Mouse (Mus musculus) v-Abl transformed pro-B cells (cell line): ENCODE results near the gene Atp8a1.

Experiments
- in situ Hi-C, 2 experiments: fragments of 400-800 bp; cut with MboI; formaldehyde crosslinking; loops; one replicate each; pipeline ENCODE4 v1.15.1; 2025; ENCODE audit not compliant: unreplicated experiment in 2 of 2

Atp8a1 gene

DNA sequence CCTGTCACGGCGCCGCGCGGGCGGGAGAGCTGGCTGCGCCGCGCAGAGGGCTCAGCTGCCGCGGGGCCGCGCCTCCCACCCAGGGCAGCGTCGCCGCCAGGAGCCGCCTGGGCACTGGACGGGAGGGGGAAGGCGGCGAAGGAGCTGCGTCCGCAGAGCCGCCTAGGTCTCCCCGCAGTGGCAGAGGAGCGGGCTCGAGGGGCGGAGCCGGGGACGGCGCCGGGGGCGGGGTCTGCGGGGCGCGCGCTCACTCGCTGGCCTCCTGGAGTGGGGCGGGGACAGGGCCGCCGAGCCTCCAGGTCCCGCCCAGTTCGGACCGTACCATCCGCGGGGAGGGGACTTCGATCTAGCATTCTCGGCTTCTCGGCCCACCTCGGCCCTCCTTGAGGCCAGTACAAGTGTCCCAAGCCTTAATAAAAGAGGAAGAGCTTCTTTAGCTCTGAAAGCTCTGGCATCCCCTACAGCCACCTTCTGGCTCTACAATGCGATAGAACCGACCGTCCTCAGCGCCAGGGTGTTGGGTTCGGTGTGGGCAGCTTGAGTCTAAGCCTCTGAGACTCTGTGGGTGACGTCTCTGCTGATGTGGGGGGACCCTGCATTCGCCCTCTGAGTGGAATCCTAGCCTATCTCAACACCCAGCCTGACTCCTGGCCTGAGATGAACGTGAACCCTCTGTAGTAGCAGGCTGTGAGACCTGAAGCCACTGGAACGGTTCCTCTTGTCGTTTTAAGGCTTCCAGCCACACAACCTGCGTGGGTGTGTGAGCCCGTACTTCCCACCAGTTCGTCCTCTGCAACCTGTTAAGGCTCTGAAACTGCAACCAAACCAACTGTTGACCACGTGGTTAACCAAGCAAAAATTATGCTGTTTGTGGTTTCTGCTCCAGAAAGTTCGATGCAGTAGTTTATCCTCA lies at the start of gene Atp8a1:
Atp8a1 (minus strand) TSS at position 182 of the 913 bp plus-strand sequence.
- in situ Hi-C loops, result loop anchor here (5.0 to 25.0 kb wide), 3 partner anchors 90 to 1715 kb away; partner anchors contain the start of genes Tmem33 (in 2 of the 2) and Guf1 (in 1 of the 2)

DNA sequence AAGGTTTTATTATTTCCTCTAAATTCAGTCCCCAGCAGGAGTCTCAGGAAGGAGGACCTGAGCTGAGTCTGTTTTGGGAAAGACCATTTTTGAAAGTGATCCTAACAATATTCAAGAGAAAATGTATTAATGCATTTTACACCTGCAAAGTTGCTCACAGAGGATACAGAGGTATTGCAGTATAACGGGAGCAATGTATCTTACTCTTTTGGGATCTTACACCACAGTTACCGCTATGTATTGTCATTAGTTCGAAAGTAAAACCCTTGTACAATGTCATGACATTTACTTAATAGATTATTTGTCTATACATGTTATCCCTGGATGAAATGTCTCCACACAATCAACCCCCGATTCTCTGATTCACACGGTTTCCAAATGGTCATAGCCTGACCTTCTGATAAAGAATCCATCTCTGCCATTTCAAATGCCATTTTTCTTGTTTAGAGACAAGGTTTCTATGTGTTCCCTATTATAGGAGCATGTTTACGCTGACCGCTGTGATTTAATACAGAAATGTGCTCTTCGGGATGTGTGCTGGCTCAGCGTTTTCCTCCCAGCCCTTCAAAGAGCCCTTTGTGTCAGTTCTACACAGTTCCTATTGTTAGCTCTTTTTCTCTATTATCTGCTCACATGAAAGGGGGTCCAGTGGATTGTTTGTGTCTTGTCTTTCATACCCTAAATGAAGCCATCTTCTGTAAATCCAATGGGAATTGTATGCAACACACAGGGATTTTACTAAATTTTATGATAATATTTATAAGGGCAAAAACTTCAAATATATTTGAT lies 37.4 kb upstream of the Atp8a1 start:
- in situ Hi-C loops, result no loop called here

DNA sequence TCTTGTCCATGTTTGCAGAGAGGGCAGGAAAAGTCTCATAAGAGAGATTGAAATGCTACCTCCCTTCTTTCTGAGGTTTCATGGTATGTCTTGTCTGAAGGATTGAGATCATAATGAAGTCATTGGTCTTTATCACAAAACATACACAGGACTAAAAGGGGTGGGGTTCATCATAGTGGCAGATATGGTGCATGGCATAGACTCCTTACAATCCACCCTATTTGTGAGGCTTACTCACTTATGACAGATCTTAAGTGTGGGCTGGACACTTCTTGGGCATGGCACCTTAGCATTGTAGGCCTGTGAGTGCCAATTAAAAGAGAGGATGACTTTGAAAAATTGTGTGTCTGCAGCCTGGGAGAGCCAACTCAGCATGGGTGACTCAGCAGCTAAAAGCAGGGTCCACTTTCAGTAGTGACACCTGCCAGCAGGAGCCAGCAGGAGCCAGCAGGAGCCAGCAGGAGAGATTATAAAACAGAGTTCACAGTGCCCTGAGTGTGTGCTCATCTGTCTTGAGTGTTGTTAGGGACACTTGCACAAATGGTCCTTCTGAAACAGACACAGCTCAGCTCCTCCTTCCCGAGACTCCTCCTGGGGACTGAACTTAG lies 36.4 kb upstream of the Atp8a1 start:
- in situ Hi-C loops, result no loop called here

DNA sequence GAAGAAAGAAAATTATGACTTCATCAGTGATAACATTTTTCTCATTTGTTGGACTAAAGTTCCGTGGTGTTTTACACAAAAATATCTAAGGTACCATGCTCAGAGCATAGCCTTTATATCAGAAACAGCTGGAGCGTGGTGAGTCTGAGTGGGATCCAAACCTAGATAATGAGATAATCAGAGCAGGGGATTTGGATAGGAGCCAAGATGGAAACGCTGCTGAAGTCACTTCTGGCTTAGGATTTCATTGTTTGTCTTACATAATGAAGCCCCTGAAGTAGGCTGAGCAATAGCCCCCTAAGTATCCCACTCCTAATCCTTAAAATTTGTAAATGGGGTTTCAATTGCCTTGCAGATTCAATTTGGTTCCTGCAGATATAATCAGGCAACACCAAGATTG lies 24.2 kb upstream of the Atp8a1 start:
- in situ Hi-C loops, result no loop called here

DNA sequence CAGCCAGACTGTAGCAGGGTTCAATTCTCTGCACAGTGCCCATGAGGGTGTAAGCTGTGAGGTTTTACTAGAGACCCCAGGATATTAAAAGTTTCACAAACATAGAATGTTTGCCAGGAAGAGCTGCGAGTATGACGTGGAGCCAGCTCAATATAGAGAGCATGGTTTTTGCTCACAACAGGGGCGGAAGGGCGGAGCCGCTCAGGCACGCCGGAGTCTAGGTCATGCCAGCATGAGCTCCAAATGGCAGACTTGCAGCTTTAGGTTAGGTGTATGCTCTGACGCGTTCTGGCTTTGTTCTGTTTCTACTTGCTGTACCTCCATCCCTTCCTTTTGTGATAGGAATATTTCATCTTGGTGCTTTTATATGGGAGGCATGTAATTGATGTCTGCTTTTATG lies 19.0 kb upstream of the Atp8a1 start:
- in situ Hi-C loops, result no loop called here

DNA sequence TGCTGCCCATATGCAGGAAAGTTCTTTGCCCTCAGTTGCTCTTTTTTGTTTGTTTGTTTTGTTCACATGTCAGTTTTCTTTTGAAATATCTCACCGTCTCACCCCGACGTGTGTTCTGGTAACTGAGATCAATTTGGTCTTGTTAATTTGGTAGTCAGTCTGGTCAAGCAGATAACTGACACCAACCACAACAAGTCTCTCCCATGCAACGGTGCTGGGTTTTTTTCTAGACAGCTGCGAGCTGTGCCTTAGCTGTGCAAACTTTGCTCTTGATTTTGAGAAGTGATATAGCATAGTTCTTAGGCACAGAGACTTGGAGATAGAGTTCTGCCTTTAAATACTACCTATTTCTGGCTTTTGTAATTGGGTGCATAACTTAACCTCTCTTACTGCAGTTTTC lies 18.4 kb upstream of the Atp8a1 start:
- in situ Hi-C loops, result no loop called here

DNA sequence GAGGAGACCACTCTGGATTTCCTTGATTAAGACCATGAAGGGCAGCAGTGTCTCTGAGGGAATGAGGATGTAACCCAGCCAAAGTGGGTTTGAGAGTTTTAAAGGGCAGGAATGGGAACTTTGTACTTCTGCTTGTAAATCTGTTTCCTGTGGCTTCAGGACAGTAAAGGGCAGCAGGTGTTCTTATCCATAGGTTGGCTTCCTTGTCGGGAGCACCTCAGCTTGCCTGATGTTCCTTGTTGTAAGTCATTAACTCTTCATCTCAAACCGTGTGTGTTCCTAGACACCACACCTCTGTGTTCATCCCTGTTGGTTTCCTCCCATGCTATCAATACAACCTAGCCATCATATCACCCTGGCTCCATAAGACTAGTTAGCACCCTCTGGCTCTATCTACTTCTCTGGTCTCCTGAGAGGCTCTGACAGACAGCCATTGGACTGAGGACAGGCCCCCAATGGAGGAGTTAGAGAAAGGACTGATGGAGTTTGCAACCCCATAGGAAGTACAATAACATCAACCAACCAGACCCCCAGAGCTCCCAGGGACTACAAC lies 17.4 kb upstream of the Atp8a1 start:
- in situ Hi-C loops, result no loop called here

DNA sequence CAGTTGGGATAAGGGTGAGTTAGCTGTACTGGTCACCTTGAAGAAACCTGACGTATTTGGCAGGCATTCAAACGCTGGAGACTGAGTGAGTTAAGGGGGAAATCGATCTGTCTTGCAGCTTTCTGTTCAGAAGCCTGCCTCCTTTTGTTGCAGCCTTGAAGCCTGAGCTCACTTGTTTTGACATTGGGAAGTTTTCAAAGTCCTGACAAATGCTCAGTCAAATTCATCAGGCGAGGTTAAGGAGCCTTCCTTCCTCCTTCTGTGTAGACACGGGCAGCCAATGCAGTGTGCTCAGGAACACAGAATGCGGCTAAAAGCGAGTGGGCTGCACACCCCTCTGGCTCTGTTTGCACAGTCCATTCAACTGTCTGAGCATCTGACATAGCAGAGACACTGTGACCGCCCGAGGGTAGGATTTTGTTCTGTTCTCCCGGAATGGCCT lies 16.7 kb upstream of the Atp8a1 start:
- in situ Hi-C loops, result no loop called here

DNA sequence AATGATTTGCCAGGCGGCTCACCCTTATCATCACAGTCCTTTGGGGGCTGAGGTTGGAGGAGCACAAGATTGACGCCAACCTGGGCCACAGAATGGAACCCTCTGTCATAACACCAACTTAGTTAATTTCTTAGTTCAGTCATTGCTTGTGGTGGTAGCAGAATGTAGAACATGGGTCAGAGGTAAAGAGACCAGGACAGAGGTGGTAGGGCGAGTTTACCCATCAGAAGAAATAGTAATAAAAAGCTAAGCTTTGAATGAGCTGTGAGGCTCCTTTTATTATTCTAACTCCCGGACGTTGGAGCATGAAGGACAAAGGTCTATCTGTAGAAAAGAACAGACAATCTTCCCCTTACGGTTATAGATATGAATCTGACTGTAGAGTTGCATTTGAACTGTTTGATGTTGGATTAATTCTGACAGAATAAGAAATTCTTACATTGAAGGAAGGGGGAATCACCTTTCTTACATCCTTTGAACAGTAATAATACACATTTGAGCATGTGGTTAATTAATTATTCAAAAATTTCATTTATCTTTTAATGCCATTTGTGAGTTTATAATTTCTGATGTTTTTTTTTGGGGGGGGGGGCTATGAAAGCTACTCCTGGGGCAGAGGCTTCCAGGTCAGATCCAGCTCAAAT lies 7.9 kb upstream of the Atp8a1 start:
- in situ Hi-C loops, result no loop called here

DNA sequence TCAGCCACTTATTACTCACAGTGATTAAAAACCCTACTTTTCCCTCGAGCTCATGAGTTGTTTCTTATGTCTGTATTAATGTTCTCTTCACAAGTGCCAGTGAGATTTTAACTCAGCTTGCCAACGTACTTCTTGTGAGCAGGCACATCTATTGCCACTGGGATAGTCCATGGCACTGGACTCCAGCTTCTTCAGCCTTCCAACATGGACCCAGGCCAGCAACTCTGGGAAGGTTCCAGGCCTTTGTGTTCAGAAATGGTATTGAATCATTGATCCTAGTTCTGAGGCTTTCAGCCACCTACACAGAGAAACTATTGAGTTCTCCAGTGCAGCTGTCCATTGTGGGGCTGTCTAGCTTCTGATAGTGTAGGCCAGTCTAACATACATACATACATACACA lies 5.6 kb upstream of the Atp8a1 start:
- in situ Hi-C loops, result no loop called here

DNA sequence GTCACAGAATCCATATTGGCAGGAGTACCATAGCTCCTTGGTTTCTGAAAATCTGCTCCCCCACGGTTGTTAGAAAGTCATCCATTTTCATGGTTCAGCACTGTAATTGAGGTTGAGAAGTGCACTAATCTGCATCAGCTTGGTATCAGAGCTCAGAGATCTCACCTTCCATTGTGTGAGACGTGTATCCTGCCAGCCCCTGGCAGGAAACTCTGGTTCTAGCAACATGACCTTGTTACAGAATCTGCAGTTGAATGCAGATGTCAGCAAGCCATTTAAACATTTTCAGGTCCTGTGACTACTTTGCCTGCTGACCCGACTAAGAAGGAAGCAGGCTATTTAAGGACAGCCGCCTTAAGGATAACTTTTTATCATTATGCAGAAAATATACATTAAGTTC lies 2.2 kb upstream of the Atp8a1 start:
- in situ Hi-C loops, result loop anchor here (5.0 to 25.0 kb wide), 3 partner anchors 92 to 1713 kb away; partner anchors contain the start of genes Tmem33 (in 2 of the 2) and Guf1 (in 1 of the 2)

DNA sequence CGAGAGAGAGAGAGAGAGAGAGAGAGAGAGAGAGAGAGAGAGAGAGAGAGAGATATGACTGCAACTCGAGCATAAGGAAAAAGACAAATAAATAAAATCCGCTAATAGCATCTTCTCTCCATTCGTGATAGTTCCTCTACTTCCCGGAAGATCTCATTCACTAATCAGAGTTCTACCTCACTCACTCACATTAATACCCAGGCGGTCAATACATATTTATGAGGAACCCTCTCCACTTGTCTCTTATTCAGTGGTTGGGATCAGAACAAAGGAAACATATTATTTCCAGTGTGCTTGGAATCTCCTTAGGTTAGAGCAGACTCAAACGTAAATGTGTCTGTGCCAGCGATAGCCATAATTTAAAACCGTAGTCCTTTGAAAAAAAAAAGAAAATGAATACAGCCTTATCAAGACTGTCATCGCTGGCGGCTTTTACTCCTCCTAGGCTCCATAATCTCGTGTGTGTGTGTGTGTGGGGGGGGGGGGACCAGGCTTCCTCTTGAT lies 1.3 kb upstream of the Atp8a1 start:
- in situ Hi-C loops, result loop anchor here (5.0 to 25.0 kb wide), 3 partner anchors 91 to 1714 kb away; partner anchors contain the start of genes Tmem33 (in 2 of the 2) and Guf1 (in 1 of the 2)

DNA sequence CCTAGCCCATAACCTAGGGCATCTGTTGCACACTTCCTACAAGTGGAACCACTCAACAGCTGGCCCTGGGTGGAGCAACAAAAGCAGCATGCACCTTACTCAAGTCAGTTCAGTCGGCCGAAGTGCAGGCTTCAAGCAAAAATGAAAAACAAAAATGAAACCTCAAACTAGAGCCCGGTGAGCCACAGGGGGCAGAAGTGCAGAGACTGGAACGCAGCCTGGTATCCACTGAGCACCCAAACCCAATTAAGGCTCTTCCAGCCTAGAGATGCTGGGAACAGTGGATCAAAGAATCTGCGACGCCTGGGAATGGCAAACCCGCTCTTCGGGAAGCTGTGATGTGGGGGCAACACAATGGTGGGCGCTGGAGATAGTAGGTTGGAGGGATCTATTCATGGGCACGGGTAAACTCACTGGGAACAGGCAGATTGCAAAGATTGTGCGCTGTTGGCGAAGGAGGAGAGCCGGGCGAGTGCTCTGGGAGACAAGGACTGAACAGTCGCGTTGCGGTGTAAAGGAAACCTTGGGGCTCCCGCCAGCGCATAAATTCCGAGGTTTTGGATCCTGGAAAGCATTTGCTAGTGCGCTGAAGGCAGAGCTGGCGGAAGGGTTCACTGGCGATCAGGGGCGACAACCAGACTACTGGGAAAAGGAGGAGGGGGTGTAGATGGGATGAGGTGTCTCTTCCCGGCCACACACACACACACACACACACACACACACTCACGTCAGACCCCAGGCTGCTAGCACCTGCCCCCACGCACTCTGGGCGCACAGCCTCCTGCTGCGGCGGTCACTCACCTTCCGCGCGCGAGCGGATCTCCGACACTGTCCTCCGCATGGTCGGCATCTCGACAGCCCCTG lies 641 bp downstream of the Atp8a1 start:
- in situ Hi-C loops, result loop anchor here (5.0 to 25.0 kb wide), 3 partner anchors 89 to 1716 kb away; partner anchors contain the start of genes Tmem33 (in 2 of the 2) and Guf1 (in 1 of the 2)

DNA sequence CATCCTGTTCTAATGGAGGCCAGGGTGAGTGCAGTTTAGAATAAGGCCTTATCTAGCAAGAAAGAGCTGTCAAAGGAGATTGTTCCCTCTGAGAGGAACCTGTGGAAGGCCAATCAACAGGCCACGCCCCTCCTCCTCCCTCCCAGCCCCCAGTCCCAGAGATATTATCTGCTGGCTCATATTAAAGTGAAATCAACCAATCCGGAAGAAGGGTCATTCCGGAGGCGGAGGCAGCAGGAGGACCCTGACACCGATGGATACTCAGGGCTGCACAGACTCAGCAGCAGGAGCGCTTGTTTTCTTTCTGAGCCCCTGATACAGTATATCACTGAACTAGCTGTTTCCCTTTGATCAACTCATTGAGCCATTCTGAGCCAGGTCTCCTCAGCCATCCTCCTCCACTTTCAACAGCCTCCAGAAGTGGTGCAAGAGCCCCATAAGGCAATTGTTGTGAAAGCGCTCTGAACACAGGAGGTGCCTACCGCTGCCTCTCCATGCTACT lies 2.0 kb downstream of the Atp8a1 start:
- in situ Hi-C loops, result loop anchor here (5.0 to 25.0 kb wide), 3 partner anchors 88 to 1717 kb away; partner anchors contain the start of genes Tmem33 (in 2 of the 2) and Guf1 (in 1 of the 2)

DNA sequence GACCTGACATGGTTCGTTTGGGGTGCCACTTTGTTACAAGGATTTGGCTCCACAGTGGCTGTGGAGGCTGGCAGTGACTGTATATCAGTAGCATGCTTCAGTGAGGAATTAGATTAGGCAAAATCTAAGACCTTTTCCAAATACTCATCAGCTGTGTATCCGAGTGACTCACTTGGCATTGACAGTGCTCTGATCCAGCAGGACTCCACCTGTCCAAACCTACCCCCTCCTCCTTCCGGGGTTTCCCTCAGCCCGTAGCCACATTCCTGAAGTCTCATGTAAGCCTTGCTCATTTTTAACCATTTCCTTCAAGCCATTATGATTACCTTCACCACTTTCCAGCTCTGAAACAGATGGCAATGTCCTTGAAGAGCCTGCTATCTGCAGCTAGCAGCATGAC lies 3.2 kb downstream of the Atp8a1 start:
- in situ Hi-C loops, result loop anchor here (25.0 kb wide), 2 partner anchors 582 to 1718 kb away; partner anchors contain the start of genes Tmem33 (in 2 of the 2) and Guf1 (in 1 of the 2)

DNA sequence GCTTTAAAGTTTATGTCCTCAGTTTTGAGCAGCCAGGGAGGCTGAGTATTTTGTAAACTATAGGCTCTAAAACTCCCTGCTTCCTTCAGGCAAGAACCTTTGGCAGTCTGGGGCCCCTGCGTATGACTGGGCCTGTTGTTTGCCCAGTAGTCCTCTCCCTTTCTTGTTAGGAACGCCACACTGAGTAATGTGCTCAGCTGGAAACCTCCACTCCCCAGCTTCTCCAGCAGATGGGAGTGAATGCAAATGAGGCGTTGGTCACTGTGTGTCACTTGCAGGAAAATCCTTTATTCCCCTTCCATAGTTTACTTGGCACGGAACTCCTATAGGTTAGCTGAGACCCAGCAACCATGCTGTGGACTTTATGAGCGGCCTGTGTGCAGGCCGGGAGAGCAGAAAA lies 4.9 kb downstream of the Atp8a1 start:
- in situ Hi-C loops, result loop anchor here (25.0 kb wide), 2 partner anchors 580 to 1720 kb away; partner anchors contain the start of genes Tmem33 (in 2 of the 2) and Guf1 (in 1 of the 2)

DNA sequence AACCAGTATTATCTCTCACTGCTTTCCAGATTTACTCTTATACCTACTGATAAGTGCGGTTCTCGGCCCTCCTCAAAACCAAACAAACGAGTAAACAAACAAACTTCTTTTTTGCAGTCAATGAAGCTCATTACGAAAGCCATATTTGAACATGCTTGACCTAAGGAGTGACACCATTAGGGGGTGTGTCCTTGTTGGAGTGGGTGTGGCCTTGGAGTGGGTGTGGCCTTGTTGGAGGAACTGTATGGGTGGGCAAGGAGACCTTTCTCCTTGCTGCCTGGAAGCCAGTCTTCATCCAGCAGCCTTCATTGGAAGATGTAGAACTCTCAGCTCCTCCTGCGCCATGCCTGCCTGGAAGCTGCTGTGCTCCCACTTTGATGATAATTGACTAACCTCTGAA lies 13.4 kb downstream of the Atp8a1 start:
- in situ Hi-C loops, result loop anchor here (25.0 kb wide), 2 partner anchors 572 to 1728 kb away; partner anchors contain the start of genes Tmem33 (in 2 of the 2) and Guf1 (in 1 of the 2)
